Mouse (Mus musculus): ENCODE results near the gene Scube1. TPM values are rescaled to one million over a fixed set of nuclear protein-coding genes. Genes with fewer than 3 reads are reported as not detected.

The Scube1 gene
- total RNA-seq, 2 experiments from 2014 or later: 19.2 to 21.7 TPM

DNA sequence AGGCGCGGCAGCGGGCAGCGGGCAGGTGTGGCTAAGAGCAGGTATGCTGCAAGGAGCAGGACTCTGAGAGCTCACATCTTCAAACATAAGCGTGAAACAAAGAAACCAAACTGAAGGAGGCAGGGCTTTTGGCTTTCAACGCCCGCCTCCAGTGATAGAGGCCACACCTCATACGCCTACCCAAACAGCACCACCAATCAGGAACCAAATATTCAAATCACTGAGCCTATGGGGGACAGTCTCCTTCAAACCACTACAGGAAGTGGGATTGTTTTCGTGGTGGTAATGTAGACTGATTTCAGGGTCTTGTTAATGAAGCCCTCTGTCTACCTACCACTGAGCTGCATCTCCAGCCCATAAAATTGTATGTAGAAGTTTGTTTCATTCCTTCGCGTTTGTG lies 155.1 kb downstream of the Scube1 start:
- no peak for DNase-seq (ENCODE audit: low spot score in 2 of 2)

DNA sequence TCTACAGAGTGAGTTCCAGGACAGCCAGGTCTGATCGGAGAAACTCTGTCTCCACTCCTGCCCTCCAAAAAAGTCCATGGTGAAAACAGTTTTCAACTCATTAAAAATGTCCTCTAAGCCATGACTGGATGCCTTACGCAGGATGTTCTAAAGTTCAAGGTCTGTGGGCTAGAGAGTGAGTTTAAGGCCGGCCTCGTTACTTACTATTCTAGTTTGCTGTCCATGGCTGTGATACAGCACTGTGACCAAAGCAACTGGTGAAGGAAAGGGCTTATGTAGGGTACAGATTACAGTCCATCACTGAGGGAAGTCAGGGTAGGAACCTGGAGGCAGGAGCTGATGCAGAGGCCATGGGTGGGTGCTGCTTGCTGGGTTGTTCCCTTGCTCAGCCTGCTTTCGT lies 156.3 kb downstream of the Scube1 start:
- DNase-seq (ENCODE audit: low spot score in 2 of 2): no peak

DNA sequence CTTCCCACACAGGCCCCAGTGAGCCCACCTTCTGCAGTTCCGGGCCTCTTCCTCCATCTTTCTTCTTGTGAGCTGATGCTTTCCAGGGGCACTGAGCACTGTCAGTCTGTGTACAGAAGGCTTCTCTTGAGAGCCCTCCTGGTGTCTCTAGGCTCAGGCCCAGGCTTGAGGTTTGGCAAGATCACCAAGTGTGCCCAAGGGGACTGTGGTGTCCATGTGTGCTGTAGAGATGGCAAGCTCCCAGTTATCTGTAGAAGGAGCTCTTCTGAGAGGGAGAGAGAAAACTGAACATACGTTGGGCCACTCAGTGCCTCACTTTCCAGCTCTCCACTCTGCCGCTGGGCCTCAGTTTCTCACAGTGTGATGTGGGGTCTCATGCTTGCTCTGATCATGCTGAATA lies 157.1 kb downstream of the Scube1 start:
- no peak for DNase-seq (ENCODE audit: low spot score in 2 of 2)

DNA sequence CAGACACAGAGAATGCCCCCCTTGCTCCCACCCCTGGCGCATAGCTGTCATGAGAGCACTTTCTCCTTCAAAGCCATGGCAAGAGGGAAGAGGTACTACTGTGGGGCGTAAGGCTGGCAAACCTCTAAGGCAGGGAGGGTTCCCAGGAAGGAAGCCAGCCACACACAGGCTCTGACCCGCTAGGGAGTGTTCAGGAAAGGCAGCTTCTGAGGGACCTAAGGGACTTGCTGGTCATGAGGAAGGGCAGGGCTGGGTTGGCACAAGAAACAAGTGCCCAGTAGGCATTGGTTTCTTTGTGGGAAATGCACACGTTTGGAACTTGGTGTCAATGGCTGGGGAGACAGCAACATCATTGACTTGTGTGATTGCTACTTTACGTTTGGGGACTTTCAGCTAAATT lies 158.8 kb downstream of the Scube1 start:
- no peak for DNase-seq (ENCODE audit: low spot score in 2 of 2)

DNA sequence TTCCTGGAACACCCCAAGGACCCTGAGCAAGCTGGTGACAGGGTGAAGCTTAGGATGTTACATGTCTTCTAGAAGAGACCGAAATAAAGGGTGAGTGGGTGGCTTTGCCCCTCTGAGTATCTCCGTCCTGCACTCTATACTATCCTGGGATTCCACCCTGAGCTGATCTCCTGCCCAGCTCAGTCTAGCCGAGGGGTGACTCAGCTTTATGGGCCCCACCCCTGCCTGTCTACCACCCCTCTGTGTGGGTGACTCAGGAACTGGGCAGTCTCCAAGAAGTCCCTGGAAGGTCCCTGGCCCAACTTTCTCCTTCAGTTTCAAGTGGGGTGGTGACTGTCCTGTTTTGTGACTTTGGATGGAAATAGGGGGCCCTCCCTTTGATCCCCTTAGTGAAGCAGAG lies 159.4 kb downstream of the Scube1 start:
- no peak for DNase-seq (ENCODE audit: low spot score in 2 of 2)

DNA sequence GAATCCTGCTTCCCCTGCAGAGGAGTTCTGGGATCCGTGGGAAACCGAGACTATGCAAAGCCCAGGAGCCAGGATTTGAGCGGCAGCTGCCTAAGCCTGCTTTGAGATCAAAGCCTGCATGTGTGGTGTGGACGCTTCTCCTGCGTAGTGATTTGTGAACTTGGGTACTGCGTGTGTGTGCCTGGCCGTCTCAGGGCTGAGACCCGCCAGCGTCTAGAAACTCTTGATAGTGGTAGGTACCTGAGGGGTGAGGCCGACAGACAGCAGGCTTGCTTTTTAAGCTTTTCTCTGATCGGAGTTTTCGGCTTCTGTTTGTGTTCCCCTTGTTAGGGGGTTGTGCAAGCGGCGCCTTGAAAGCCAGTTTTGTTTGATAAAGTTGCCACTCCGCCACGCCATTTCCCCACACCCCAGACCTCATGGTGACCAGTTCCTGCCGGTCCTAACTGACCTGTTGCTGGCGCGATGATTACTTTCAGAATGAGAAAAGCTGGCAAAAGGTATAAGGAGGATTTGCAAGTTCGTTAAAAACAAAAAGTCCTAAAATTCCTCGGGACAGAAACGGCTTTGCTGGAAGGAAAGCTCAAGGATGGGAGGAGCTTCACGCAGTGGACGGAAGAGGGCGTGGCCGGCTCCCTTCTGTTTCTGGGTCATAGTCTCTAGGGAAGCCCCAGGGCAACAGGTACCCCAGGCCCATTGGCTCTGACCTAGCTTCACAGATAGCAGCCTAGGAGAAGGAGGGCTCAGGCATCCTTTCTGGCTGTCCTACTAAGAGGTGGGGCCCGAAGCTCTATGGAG lies 160.8 kb downstream of the Scube1 start:
- DNase-seq (ENCODE audit: low spot score in 2 of 2): no peak

DNA sequence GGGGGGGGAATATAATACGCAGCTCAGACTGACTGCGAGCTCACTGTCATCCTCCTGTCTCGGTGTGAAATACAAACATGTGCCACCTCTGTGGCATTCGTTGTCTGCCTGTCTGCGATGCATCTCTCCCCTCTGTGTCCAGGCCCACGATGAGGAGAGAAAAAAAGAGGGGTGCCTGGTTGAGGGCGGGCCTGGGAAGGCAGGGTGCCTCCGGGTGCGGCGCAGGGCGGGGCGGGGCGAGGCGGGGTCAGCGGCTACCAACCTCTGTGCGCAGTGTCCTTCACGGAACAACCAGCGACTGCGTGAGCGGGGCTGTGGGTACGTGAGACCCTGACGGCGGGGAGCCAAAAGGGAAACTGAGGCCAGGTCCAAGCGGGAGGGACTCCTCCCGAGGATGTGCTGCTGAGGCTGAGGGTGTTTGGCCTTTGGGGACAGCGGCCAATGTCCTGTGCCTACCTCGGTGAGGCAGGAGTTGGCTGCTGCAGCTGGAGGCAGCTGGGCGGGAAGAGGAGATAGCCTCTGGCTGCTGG lies 161.4 kb downstream of the Scube1 start, which contains the start of the genes Tspo and Mcat:
Gene Tspo, plus strand, starts transcription at position 266 of the 530 bp plus-strand sequence.
Gene Mcat, minus strand, starts transcription at position 461 of the 530 bp plus-strand sequence.
- DNase-seq (ENCODE audit: low spot score in 2 of 2): no peak

DNA sequence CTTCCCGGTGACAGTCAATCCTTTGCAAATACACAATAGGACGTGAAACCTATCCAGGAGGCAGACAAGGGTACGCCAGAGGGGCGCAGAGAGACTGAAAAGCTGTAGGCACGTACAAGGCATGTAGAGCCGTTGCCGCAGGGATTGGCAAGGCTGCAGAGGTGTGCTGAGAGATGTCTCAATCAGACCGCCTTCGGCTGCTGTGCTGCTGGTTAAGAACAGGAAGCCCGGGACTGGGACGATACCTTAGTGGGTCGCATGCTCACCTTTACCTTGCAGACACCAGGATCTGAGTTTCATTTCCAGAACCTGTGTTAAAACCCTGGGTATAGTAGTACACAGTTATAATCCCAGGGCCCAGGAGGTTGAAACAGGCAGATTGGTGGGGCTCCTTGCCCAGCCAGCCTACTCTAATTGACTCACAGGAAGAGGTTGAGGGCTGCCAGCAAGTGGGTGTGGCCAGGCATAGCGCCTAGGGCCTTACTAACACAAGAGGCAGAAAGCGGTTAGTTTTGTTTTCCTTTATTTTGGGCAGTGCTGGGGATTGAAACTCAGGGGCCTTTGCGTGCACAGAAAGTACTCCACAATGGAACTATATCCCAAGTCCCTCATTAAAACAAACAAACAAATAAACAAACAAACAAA lies 162.1 kb downstream of the Scube1 start:
- peak; percentile 50 to 78 for DNase-seq (ENCODE audit: low spot score in 2 of 2)

DNA sequence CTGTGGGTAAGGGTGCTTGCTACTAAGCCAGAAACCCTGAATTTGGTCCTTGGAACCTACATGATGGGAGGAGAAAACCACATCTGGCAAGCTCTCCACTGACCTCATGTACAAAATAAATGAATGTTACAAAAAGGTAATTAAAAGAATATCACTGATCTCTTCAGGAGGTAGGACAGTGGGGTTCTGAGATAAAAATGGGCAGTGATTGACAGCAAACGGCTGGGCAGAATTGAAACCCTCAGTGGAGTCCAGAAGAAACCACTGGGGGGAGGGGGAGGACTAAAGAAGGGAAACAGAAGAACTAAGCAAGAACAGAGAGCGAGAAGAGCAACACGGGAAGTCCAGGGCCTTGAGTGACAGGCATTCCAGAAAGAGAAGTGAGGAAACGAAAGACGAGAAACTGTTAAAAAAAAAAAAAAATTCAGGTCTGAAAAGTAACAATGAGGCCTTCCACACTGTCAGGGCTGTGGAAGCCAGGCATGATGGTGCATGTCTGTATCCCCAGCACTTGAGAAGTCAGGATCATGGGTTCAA lies 163.8 kb downstream of the Scube1 start:
- DNase-seq (ENCODE audit: low spot score in 2 of 2): no peak

DNA sequence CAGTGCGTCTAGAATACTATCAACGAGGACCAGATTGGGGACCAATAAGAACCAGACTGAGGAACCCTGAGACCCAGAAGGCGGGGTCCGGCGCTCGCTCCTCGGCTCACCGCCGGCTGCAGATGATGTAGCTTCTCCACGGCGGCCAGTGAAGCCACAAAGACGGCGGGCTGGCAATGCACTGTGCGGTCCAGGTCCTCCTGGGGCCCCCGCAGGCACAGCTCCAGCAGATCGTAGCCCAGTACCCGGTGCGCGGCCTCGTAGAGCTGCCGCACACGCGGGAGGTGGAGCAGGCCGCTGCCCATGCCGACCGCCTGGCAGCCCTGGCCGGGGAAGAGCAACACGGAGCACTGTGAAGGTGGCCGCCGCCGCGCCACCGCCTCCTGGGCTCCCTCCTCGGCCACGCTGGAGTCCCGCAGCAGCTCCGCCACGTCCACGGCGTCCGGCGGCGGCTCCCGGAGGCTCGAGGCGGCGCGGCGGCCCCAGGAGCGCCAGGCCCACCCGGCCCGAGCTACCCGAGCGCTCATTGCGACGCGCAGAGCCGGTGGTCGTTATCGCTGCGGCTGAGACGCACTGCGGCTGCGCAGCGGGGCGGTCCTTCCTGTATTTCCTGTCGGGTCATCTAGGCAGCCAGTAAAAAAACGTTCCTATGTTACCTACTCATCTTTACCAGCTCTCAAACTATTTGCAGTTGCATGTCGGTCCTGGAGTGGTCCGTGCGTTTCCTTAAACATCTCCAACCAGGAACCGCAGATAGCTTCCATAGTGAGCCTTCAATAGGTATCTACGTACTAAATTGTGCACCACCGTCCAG lies 169.5 kb downstream of the Scube1 start:
- DNase-seq (ENCODE audit: low spot score in 2 of 2): peak; percentile 80 to 91

Other genes starting within 250 kb of the Scube1 start
- gene Ttll1, start 214.1 kb downstream of the Scube1 start, total RNA-seq (2021): 10 to 100 TPM; 37.8 to 39.2 TPM
- under 1 TPM in 1 of 2 experiments, not detected in 1; 0.37 TPM for gene Bik, start 198.2 kb downstream of the Scube1 start, total RNA-seq (2021)
- 1 to 10 TPM; 2.2 to 4.0 TPM for gene Tspo, start 161.4 kb downstream of the Scube1 start, total RNA-seq (2021)
- gene Mcat, start 161.2 kb downstream of the Scube1 start, total RNA-seq (2021): 10 to 100 TPM; 29.3 to 30.5 TPM
- 10 to 100 TPM; 15.1 TPM for gene Ttll12, start 129.9 kb downstream of the Scube1 start, total RNA-seq (2021)
- gene Mpped1, start 54.4 kb upstream of the Scube1 start, total RNA-seq (2021): 100 to 1,000 TPM; 127 to 142 TPM